Mouse (Mus musculus): ENCODE measurements at regions not wholly inside any gene's neighbourhood (a gene's known extent, or its start where the extent isn't known, plus 50 kb on each side); places are given as distances from the start of the nearest gene placed in this dataset.

- Histone ChIP-seq H3K27ac (ENCODE audit: insufficient read depth, low read length) (no peak overlapping the region), H3K4me3 (ENCODE audit: insufficient read depth, low read length) (no peak overlapping the region), H3K4me1 (ENCODE audit: control insufficient read depth, insufficient read depth, low read length) (peaks cover 4% of the 10 kb centered on the region; the same call in 1 of the 2 replicates)
- no peak for TF ChIP-seq POLR2A (IDR thresholded peaks at IDR 0.05; ENCODE audit: low read depth, low read length)
- no peak for TF ChIP-seq CTCF (IDR thresholded peaks at IDR 0.05; ENCODE audit: borderline replicate concordance, insufficient read depth, low read length)
These were observed 175.3 kb upstream of the Ubash3b start for GRCm38 (mm10) chr9:41336801-41337200.

- Histone ChIP-seq H3K27ac (ENCODE audit: insufficient read depth, low read length) (no peak overlapping the region), H3K4me1 (ENCODE audit: control insufficient read depth, insufficient read depth, low read length) (peaks cover 4% of the 10 kb centered on the region; the same call in 1 of the 2 replicates), H3K4me3 (ENCODE audit: insufficient read depth, low read length) (no peak overlapping the region)
- TF ChIP-seq CTCF (IDR thresholded peaks at IDR 0.05; ENCODE audit: borderline replicate concordance, insufficient read depth, low read length) = no peak
- no peak for TF ChIP-seq POLR2A (IDR thresholded peaks at IDR 0.05; ENCODE audit: low read depth, low read length)
These were observed 173.2 kb upstream of the Ubash3b start for GRCm38 (mm10) chr9:41334462-41335241.

GRCm38 (mm10) chr9:41333526-41333925 is 172.0 kb upstream of the Ubash3b start:
- Histone ChIP-seq H3K4me1 (ENCODE audit: control insufficient read depth, insufficient read depth, low read length) (peaks cover 10% of the 10 kb centered on the region; the same call in 1 of the 2 replicates), H3K27ac (ENCODE audit: insufficient read depth, low read length) (no peak overlapping the region), H3K4me3 (ENCODE audit: insufficient read depth, low read length) (no peak overlapping the region)
- TF ChIP-seq POLR2A (IDR thresholded peaks at IDR 0.05; ENCODE audit: low read depth, low read length) (no peak), CTCF (IDR thresholded peaks at IDR 0.05; ENCODE audit: borderline replicate concordance, insufficient read depth, low read length) (no peak)

- H3K4me3 ChIP-seq (ENCODE audit: insufficient read depth, low read length) = peak overlapping the region; percentile 36
- H3K27ac ChIP-seq (ENCODE audit: insufficient read depth, low read length) = peak overlapping the region; percentile 99
These were observed 167.5 kb upstream of the Ubash3b start for GRCm38 (mm10) chr9:41328959-41329358.

GRCm38 (mm10) chr9:41328480-41328879 is 167.0 kb upstream of the Ubash3b start:
- H3K4me1 ChIP-seq (ENCODE audit: control insufficient read depth, insufficient read depth, low read length) = 0 out of 2 replicates have a peak, but pooled peaks cover 7% of the 10 kb centered on the region
- H3K27ac ChIP-seq (ENCODE audit: insufficient read depth, low read length) = peak overlapping the region; percentile 99
- peak overlapping the region; percentile 36 for H3K4me3 ChIP-seq (ENCODE audit: insufficient read depth, low read length)
- TF ChIP-seq POLR2A (IDR thresholded peaks at IDR 0.05; ENCODE audit: low read depth, low read length) (no peak), CTCF (IDR thresholded peaks at IDR 0.05; ENCODE audit: borderline replicate concordance, insufficient read depth, low read length) (no peak)

More at GRCm38 (mm10) chr9:41328959-41329358, 167.5 kb upstream of the Ubash3b start:
- 0 out of 2 replicates have a peak, but pooled peaks have one; percentile 24 for TF ChIP-seq POLR2A (IDR thresholded peaks at IDR 0.05; ENCODE audit: low read depth, low read length)
- no peak for TF ChIP-seq CTCF (IDR thresholded peaks at IDR 0.05; ENCODE audit: borderline replicate concordance, insufficient read depth, low read length)
- 0 out of 2 replicates have a peak, but pooled peaks cover 7% of the 10 kb centered on the region for H3K4me1 ChIP-seq (ENCODE audit: control insufficient read depth, insufficient read depth, low read length)

GRCm38 (mm10) chr9:41328056-41328455 is 166.6 kb upstream of the Ubash3b start:
- 0 out of 2 replicates have a peak, but pooled peaks cover 7% of the 10 kb centered on the region for H3K4me1 ChIP-seq (ENCODE audit: control insufficient read depth, insufficient read depth, low read length)
- TF ChIP-seq CTCF (IDR thresholded peaks at IDR 0.05; ENCODE audit: borderline replicate concordance, insufficient read depth, low read length) = no peak
- TF ChIP-seq POLR2A (IDR thresholded peaks at IDR 0.05; ENCODE audit: low read depth, low read length) = no peak
- H3K27ac ChIP-seq (ENCODE audit: insufficient read depth, low read length) = peak overlapping the region; percentile 99
- H3K4me3 ChIP-seq (ENCODE audit: insufficient read depth, low read length) = peak overlapping the region; percentile 39

- Histone ChIP-seq H3K4me3 (ENCODE audit: insufficient read depth, low read length) (peak overlapping the region; percentile 39), H3K4me1 (ENCODE audit: control insufficient read depth, insufficient read depth, low read length) (0 out of 2 replicates have a peak, but pooled peaks cover 7% of the 10 kb centered on the region), H3K27ac (ENCODE audit: insufficient read depth, low read length) (peak overlapping the region; percentile 99)
- TF ChIP-seq POLR2A (IDR thresholded peaks at IDR 0.05; ENCODE audit: low read depth, low read length) (no peak), CTCF (IDR thresholded peaks at IDR 0.05; ENCODE audit: borderline replicate concordance, insufficient read depth, low read length) (no peak)
These were observed 166.1 kb upstream of the Ubash3b start for GRCm38 (mm10) chr9:41327561-41327960.

- Histone ChIP-seq H3K27ac (ENCODE audit: insufficient read depth, low read length) (peak overlapping the region; percentile 99), H3K4me1 (ENCODE audit: control insufficient read depth, insufficient read depth, low read length) (0 out of 2 replicates have a peak, but pooled peaks cover 7% of the 10 kb centered on the region), H3K4me3 (ENCODE audit: insufficient read depth, low read length) (peak overlapping the region; percentile 47)
- TF ChIP-seq CTCF (IDR thresholded peaks at IDR 0.05; ENCODE audit: borderline replicate concordance, insufficient read depth, low read length) = no peak
- TF ChIP-seq POLR2A (IDR thresholded peaks at IDR 0.05; ENCODE audit: low read depth, low read length) = peak; percentile 58; the same call in 1 of the 2 replicates
These were observed 165.5 kb upstream of the Ubash3b start for GRCm38 (mm10) chr9:41326772-41327560.

GRCm38 (mm10) chr9:41321521-41321920 is 160.0 kb upstream of the Ubash3b start:
- no peak overlapping the region; the same call in 1 of the 2 replicates for H3K27ac ChIP-seq (ENCODE audit: insufficient read depth, low read length)
- no peak overlapping the region for H3K4me3 ChIP-seq (ENCODE audit: insufficient read depth, low read length)
- TF ChIP-seq CTCF (IDR thresholded peaks at IDR 0.05; ENCODE audit: borderline replicate concordance, insufficient read depth, low read length) (no peak), POLR2A (IDR thresholded peaks at IDR 0.05; ENCODE audit: low read depth, low read length) (no peak)
- H3K4me1 ChIP-seq (ENCODE audit: control insufficient read depth, insufficient read depth, low read length) = 0 out of 2 replicates have a peak, but pooled peaks cover 2% of the 10 kb centered on the region
